Mouse (Mus musculus) midbrain, embryonic 13.5 days (tissue): ENCODE measurements around the gene I830077J02Rik. TPM values are rescaled to one million over a fixed set of nuclear protein-coding genes. Genes with fewer than 3 reads are reported as not detected.
"Not testable (repeated sequence)": the region's sequence is repeated elsewhere in the genome, so short reads cannot be mapped to it uniquely, and the experiment has no call there.

ENCODE experiments used
- ATAC-seq: fragments of 200-750 bp; cut with Nextera tagmentation; 2 replicates; pipeline ENCODE4 v1.8.0; 2017; ENCODE audit warnings: mild to moderate bottlenecking, moderate TSS enrichment, moderate library complexity
- H3K27ac ChIP-seq: fragments of 300-500 bp; sonication (generic); 2 replicates; pipeline ENCODE4 v1.5.1; 2015; ENCODE audit warnings: inconsistent platforms, mild to moderate bottlenecking, moderate library complexity
- H3K27me3 ChIP-seq: fragments of 300-500 bp; sonication (generic); 2 replicates; pipeline ENCODE4 v1.6.1; 2015; ENCODE audit warnings: mild to moderate bottlenecking, inconsistent platforms
- H3K36me3 ChIP-seq: fragments of 300-500 bp; sonication (generic); 2 replicates; pipeline ENCODE4 v1.6.1; 2015; ENCODE audit warnings: mild to moderate bottlenecking, inconsistent platforms
- H3K4me1 ChIP-seq: fragments of 300-500 bp; sonication (generic); replicated peaks from 2 replicates; pipeline ENCODE4 v1.6.1; 2015; ENCODE audit warnings: inconsistent platforms
- H3K4me2 ChIP-seq: fragments of 300-500 bp; sonication (generic); replicated peaks from 2 replicates; pipeline ENCODE4 v1.6.1; 2015; ENCODE audit warnings: moderate library complexity, mild to moderate bottlenecking, inconsistent platforms
- H3K4me3 ChIP-seq: fragments of 300-500 bp; sonication (generic); replicated peaks from 2 replicates; pipeline ENCODE4 v1.5.1; 2015; ENCODE audit warnings: mild to moderate bottlenecking, inconsistent platforms
- H3K9ac ChIP-seq: fragments of 300-500 bp; sonication (generic); replicated peaks from 2 replicates; pipeline ENCODE4 v1.6.1; 2015; ENCODE audit warnings: mild to moderate bottlenecking, inconsistent platforms
- H3K9me3 ChIP-seq: fragments of 300-500 bp; sonication (generic); 2 replicates; pipeline ENCODE4 v1.6.1; 2016; ENCODE audit warnings: mild to moderate bottlenecking, inconsistent platforms
- WGBS: fragments of 180-500 bp; shearing (Covaris S2); methylation state at CpG from one replicate; pipeline ENCODE4 v1.1.7; 2015; 5-methylcytosine and 5-hydroxymethylcytosine counted together
- polyA plus RNA-seq: library from polyadenylated mRNA; unstranded; fragments of >200 nt; fragmentation: Nextera tagmentation; extraction: Ambion mirVana; gene quantifications from 2 replicates; pipeline ENCODE4 v1.2.1, GENCODE M21; 2015

I830077J02Rik gene
- polyA plus RNA-seq, 1 experiment from 2014 or later = 0.39 TPM

- Histone ChIP-seq H3K36me3 (peaks cover 25% of the 10 kb centered on the region), H3K9me3 (no peaks in the 10 kb centered on the region), H3K27me3 (no peaks in the 10 kb centered on the region), H3K27ac (no peak overlapping the region), H3K4me3 (no peak overlapping the region), H3K4me1 (no peaks in the 10 kb centered on the region), H3K4me2 (no peak overlapping the region), H3K9ac (no peak overlapping the region)
- no peak for ATAC-seq
- 99% methylated on average over 4 of the region's 4 CpGs for WGBS
These were observed 3.6 kb upstream of the I830077J02Rik start for GRCm38 (mm10) chr3:105936111-105936510.

GRCm38 (mm10) chr3:105935033-105935432 lies 2.6 kb upstream of the I830077J02Rik start:
- no peak overlapping the region for H3K4me3 ChIP-seq
- no peak overlapping the region for H3K27ac ChIP-seq
- H3K4me1 ChIP-seq = no peaks in the 10 kb centered on the region
- H3K9ac ChIP-seq = no peak overlapping the region
- no peaks in the 10 kb centered on the region for H3K9me3 ChIP-seq
- H3K27me3 ChIP-seq = no peaks in the 10 kb centered on the region
- 88% methylated on average over 5 of the region's 5 CpGs for WGBS
- H3K36me3 ChIP-seq = peaks cover 14% of the 10 kb centered on the region
- no peak overlapping the region for H3K4me2 ChIP-seq
- ATAC-seq = no peak

- WGBS = 95% methylated on average over 6 of the region's 6 CpGs
- Histone ChIP-seq H3K36me3 (0 out of 2 replicates have a peak, but pooled peaks cover 11% of the 10 kb centered on the region), H3K4me2 (no peak overlapping the region), H3K27me3 (no peaks in the 10 kb centered on the region), H3K27ac (no peak overlapping the region), H3K9me3 (no peaks in the 10 kb centered on the region), H3K9ac (no peak overlapping the region), H3K4me1 (no peaks in the 10 kb centered on the region), H3K4me3 (no peak overlapping the region)
- ATAC-seq = no peak
These were observed 1.5 kb upstream of the I830077J02Rik start for GRCm38 (mm10) chr3:105933926-105934325.

GRCm38 (mm10) chr3:105931095-105931494 lies 1.4 kb downstream of the I830077J02Rik start:
- no peaks in the 10 kb centered on the region for H3K4me1 ChIP-seq
- no peaks in the 10 kb centered on the region for H3K36me3 ChIP-seq
- H3K4me2 ChIP-seq = no peak overlapping the region
- no peaks in the 10 kb centered on the region for H3K27me3 ChIP-seq
- no peak overlapping the region for H3K4me3 ChIP-seq
- WGBS = 97% methylated on average over 2 of the region's 2 CpGs
- no peak overlapping the region for H3K27ac ChIP-seq
- no peak overlapping the region for H3K9ac ChIP-seq
- ATAC-seq = no peak
- H3K9me3 ChIP-seq = no peaks in the 10 kb centered on the region

GRCm38 (mm10) chr3:105929821-105930220 lies 2.6 kb downstream of the I830077J02Rik start:
- H3K27ac ChIP-seq = no peak overlapping the region
- H3K4me3 ChIP-seq = no peak overlapping the region
- ATAC-seq = no peak
- 88% methylated on average over 7 of the region's 7 CpGs for WGBS
- H3K9ac ChIP-seq = no peak overlapping the region
- no peaks in the 10 kb centered on the region for H3K9me3 ChIP-seq
- H3K27me3 ChIP-seq = no peaks in the 10 kb centered on the region
- H3K4me2 ChIP-seq = no peak overlapping the region
- no peaks in the 10 kb centered on the region for H3K36me3 ChIP-seq
- no peaks in the 10 kb centered on the region for H3K4me1 ChIP-seq

GRCm38 (mm10) chr3:105928781-105929180 lies 3.7 kb downstream of the I830077J02Rik start:
- Histone ChIP-seq H3K4me3 (no peak overlapping the region), H3K36me3 (no peaks in the 10 kb centered on the region), H3K9me3 (no peaks in the 10 kb centered on the region), H3K4me2 (no peak overlapping the region), H3K9ac (no peak overlapping the region), H3K27me3 (no peaks in the 10 kb centered on the region), H3K4me1 (no peaks in the 10 kb centered on the region), H3K27ac (no peak overlapping the region)
- no peak for ATAC-seq
- 87% methylated on average over 6 of the region's 6 CpGs for WGBS

GRCm38 (mm10) chr3:105928195-105928569 lies 4.3 kb downstream of the I830077J02Rik start:
- WGBS = 90% methylated on average over 3 of the region's 3 CpGs
- ATAC-seq = no peak

GRCm38 (mm10) chr3:105927561-105928194 lies 4.8 kb downstream of the I830077J02Rik start:
- WGBS = 80% methylated on average over 7 of the region's 7 CpGs
- H3K27me3 ChIP-seq = no peaks in the 10 kb centered on the region
- H3K9me3 ChIP-seq = no peaks in the 10 kb centered on the region
- no peak for ATAC-seq
- H3K9ac ChIP-seq = no peak overlapping the region
- H3K4me2 ChIP-seq = no peak overlapping the region
- no peak overlapping the region for H3K4me3 ChIP-seq
- H3K27ac ChIP-seq = no peak overlapping the region
- H3K4me1 ChIP-seq = no peaks in the 10 kb centered on the region
- H3K36me3 ChIP-seq = no peaks in the 10 kb centered on the region

More at GRCm38 (mm10) chr3:105928195-105928569, 4.3 kb downstream of the I830077J02Rik start:
- Histone ChIP-seq H3K4me2 (no peak overlapping the region), H3K9me3 (no peaks in the 10 kb centered on the region), H3K4me1 (no peaks in the 10 kb centered on the region), H3K27me3 (no peaks in the 10 kb centered on the region), H3K4me3 (no peak overlapping the region), H3K9ac (no peak overlapping the region), H3K27ac (no peak overlapping the region), H3K36me3 (no peaks in the 10 kb centered on the region)

- ATAC-seq = no peak
- 89% methylated on average over 9 of the region's 9 CpGs for WGBS
- no peak overlapping the region for H3K4me3 ChIP-seq
- no peaks in the 10 kb centered on the region for H3K27me3 ChIP-seq
- no peak overlapping the region for H3K9ac ChIP-seq
- no peaks in the 10 kb centered on the region for H3K9me3 ChIP-seq
- no peaks in the 10 kb centered on the region for H3K36me3 ChIP-seq
- H3K4me1 ChIP-seq = no peaks in the 10 kb centered on the region
- H3K27ac ChIP-seq = no peak overlapping the region
- no peak overlapping the region for H3K4me2 ChIP-seq
These were observed 7.8 kb downstream of the I830077J02Rik start for GRCm38 (mm10) chr3:105924616-105925015.

- Histone ChIP-seq H3K27me3 (no peaks in the 10 kb centered on the region), H3K9me3 (no peaks in the 10 kb centered on the region), H3K4me1 (no peaks in the 10 kb centered on the region), H3K36me3 (no peaks in the 10 kb centered on the region), H3K4me3 (no peak overlapping the region), H3K4me2 (no peak overlapping the region), H3K9ac (no peak overlapping the region), H3K27ac (no peak overlapping the region)
- ATAC-seq = no peak
- 89% methylated on average over 2 of the region's 2 CpGs for WGBS
These were observed 10.5 kb downstream of the I830077J02Rik start for GRCm38 (mm10) chr3:105921959-105922358.

- not testable (repeated sequence) for H3K27ac ChIP-seq, H3K4me1 ChIP-seq, H3K36me3 ChIP-seq, ATAC-seq, H3K9ac ChIP-seq, H3K27me3 ChIP-seq, H3K9me3 ChIP-seq, H3K4me3 ChIP-seq, H3K4me2 ChIP-seq
These were observed 11.7 kb downstream of the I830077J02Rik start for GRCm38 (mm10) chr3:105920743-105921142.

- Histone ChIP-seq H3K4me2 (no peak overlapping the region), H3K4me1 (no peaks in the 10 kb centered on the region), H3K27me3 (no peaks in the 10 kb centered on the region), H3K4me3 (no peak overlapping the region), H3K9ac (no peak overlapping the region), H3K27ac (no peak overlapping the region), H3K36me3 (no peaks in the 10 kb centered on the region), H3K9me3 (no peaks in the 10 kb centered on the region)
- no peak for ATAC-seq
- 83% methylated on average over 3 of the region's 3 CpGs for WGBS
These were observed 14.1 kb downstream of the I830077J02Rik start for GRCm38 (mm10) chr3:105918355-105918745.
